ENCODE assay signal across 9 mouse cellular contexts in genomic region chr10:87446829-87447753, GRCm38 (mm10). TPM values are rescaled to one million over a fixed set of nuclear protein-coding genes. Genes with fewer than 3 reads are reported as not detected.
DNase-seq lines count a peak whose midpoint lies in the region; ATAC-seq and TF ChIP-seq lines count a peak whose summit lies in the region.
"Had no signal": no experiment of that assay in that cellular context is flagged by ENCODE, and none has a peak within 500 bp of the region (broad histone marks: within the 10 kb centered on the region; RNA-seq: fewer than 3 reads in every experiment).

No protein-coding gene starts in this region.

- H3K4me3 ChIP-seq in neural tube, embryonic 11.5 days (ENCODE audit: low read depth, low read length): no peak overlapping the region
- H3K4me3 ChIP-seq in olfactory bulb, adult 2 months (ENCODE audit: insufficient read depth, low read depth, low read length): no peak overlapping the region

- no peaks in the 10 kb centered on the region for H3K27me3 ChIP-seq in neural tube, embryonic 11.5 days (ENCODE audit: control insufficient read depth, insufficient read depth, low read length)

- no peak for TF ChIP-seq POLR2A in olfactory bulb, adult 2 months (IDR thresholded peaks at IDR 0.05; ENCODE audit: insufficient read depth, low read depth, low read length)

- no peak overlapping the region for H3K9ac ChIP-seq in neural tube, embryonic 11.5 days (ENCODE audit: low read length)

- H3K36me3 ChIP-seq in neural tube, embryonic 11.5 days (ENCODE audit: control insufficient read depth, insufficient read depth, low read length): no peaks in the 10 kb centered on the region

- H3K4me2 ChIP-seq in neural tube, embryonic 11.5 days (ENCODE audit: low read depth): peak overlapping the region; percentile 31

- H3K9me3 ChIP-seq in neural tube, embryonic 11.5 days (ENCODE audit: control insufficient read depth, low read length): no peaks in the 10 kb centered on the region

- DNase-seq in embryo, embryonic 10.5 days (ENCODE audit: low spot score): peak; percentile 8
- DNase-seq in embryo, embryonic 10 days (ENCODE audit: low spot score): no peak
- DNase-seq in neural tube, embryonic 11.5 days (ENCODE audit: low spot score): no peak
- no peak for DNase-seq in neural tube, embryonic 10.5 days (ENCODE audit: extremely low spot score, low spot score)
- peak; percentile 8 for DNase-seq in layer of hippocampus, adult 9-11 months
- DNase-seq in ovary, adult 18-20 months (ENCODE audit: low spot score): no peak
- no peak for DNase-seq in adrenal gland, adult (ENCODE audit: inconsistent age in 2 of 2, low spot score in 1 of 2)

- H3K27ac ChIP-seq in neural tube, embryonic 11.5 days (ENCODE audit: low read depth, low read length): peak overlapping the region; percentile 15; the same call in 1 of the 2 replicates
- 0 out of 2 replicates have a peak overlapping the region, but pooled peaks have one; percentile 4 for H3K27ac ChIP-seq in olfactory bulb, adult 2 months (ENCODE audit: insufficient read depth, low read depth, low read length)

- 16% methylated on average over 13 of the region's 13 CpGs for WGBS in neural tube, embryonic 11.5 days
- WGBS in olfactory bulb, adult 2 months: 9% methylated on average over 13 of the region's 13 CpGs

- peaks cover 13% of the 10 kb centered on the region for H3K4me1 ChIP-seq in neural tube, embryonic 11.5 days (ENCODE audit: control insufficient read depth, insufficient read depth, low read length)
- peaks cover 11% of the 10 kb centered on the region for H3K4me1 ChIP-seq in olfactory bulb, adult 2 months (ENCODE audit: control insufficient read depth, insufficient read depth, low read length)

- no peak for TF ChIP-seq CTCF in olfactory bulb, adult 2 months (IDR thresholded peaks at IDR 0.05; ENCODE audit: insufficient read depth, low read depth, low read length)

- peak; percentile 49 for ATAC-seq in neural tube, embryonic 11.5 days (ENCODE audit: insufficient read depth, low FRiP score, low TSS enrichment)
- ATAC-seq: intestine, postnatal 0 days had no signal

RNA-seq across cellular contexts. Expression of gene Ascl1, which starts 46.4 kb away (rescaled TPM):
- polyA plus RNA-seq in neural tube, embryonic 11.5 days (2014; fragmentation: Nextera tagmentation; extraction: Ambion mirVana): 40.5 and 42.9 TPM in 2 replicates
- not detected in 2 replicates for polyA plus RNA-seq in olfactory bulb, adult 2 months (2012; ENCODE audit: insufficient read depth, insufficient read length, low replicate concordance, missing spikeins)

Comparison
In these comparisons a context has a peak if more than half of its experiments do, and no peak if none do; other contexts are left out.
1. DNase-seq: peak in embryo, embryonic 10.5 days (single experiment) and layer of hippocampus, adult 9-11 months (single experiment); none in embryo, embryonic 10 days (single experiment), neural tube, embryonic 11.5 days (single experiment), neural tube, embryonic 10.5 days (single experiment), ovary, adult 18-20 months (single experiment) and adrenal gland, adult (0 of 2).
2. RNA of gene Ascl1, which starts 46.4 kb away (polyA plus RNA-seq): 40.5 to 42.9 TPM in neural tube, embryonic 11.5 days; not detected in olfactory bulb, adult 2 months; every median in the first group is over 10 times any median in the second.